Mouse (Mus musculus): Measurements from ENCODE around the gene Nat10.
A peak's percentile ranks its signal among the peaks of the same experiment; 100 is the strongest.

The Nat10 gene

DNA sequence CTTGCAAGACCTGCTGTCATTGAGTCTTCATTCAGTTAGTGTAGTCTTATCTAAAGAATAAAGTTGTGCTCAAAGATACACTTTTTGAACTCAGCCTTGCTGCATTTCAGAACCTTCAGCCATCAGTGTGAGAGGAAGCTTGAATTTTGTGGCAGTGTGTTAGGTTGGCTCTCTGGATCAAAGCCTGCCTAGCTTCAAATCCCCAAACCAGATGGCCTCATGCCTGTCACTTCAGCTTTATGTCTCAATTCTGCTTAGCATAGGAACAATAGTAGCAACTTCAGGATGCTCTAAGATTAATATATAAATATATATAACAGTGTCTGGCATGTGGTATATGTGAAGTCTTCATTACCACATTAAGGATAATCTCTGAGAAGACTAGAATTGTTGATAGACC lies 73.2 kb downstream of the Nat10 start:
- no peak for DNase-seq

DNA sequence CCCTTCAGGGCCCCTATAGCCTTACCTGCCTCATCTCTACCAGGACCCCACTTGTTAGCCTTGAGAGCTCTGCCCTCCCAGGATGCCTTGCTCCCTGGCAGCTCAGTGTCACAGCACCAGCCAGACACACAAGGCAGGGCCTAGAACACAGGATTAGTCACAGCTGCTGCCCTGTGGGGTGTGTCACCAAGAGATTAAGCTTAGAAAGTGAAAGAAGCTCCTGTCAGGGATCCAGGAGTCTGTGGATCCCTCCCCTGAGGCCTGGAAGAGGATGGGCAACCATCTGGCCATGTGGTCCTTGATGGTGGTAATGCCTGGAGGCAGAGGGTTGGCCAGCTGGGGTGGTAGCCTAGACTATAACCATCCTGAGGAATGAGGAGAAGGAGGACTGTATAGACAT lies 73.9 kb downstream of the Nat10 start:
- peak; percentile 75 for DNase-seq

DNA sequence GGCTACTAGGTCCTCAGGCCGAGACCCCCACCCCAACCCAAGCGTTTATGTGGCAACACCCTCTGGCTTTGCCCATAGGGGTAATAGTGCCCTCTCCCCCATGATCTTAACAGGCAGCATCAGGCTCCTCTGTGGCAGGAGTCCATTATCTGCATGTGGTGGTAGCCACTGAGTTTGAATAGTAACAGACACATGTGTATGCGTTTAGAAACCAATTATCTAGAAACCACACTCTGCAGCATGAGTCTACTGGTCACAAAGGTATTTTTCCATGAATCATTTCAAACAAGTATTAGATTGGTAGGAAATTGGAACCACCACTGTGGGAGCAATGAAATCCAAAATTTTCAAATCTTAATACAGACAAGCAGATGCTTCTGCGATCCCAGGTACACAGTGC lies 75.5 kb downstream of the Nat10 start:
- no peak for DNase-seq

DNA sequence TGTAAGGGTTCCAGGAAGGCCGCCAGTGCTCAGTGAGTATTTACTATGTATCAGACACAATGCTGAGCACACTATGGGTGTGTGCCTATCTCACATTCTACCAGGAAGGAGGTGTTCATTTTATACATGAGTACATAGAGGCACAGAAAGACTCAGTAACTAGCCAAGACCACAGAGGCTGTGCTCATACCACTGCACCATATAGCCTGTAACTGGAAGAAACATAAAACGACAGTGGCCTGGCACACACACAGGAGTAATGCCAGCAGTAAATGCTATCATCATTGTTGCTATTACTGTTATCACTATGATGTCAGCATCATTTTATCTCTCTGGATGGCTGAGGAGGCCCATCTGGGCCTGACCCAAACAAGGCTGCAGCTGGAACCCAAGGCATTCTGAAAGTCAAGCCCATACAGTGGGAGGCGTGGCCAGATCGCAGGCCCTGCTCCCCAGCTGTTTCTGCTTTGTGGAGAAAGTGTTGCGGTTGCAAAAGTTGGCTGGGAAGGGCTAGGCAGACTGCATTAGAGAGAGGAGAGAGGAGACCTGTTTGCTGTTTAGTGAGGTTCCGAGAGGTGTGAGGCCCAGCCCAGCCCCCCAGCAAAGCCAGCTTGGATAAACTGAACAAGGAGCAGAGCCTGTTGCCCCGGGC lies 76.0 kb downstream of the Nat10 start:
- DNase-seq: no peak

GRCm38 (mm10) chr2:103684431-103684830 lies 76.6 kb downstream of the Nat10 start:
- no peak for DNase-seq

- no peak for DNase-seq
Measured at GRCm38 (mm10) chr2:103682927-103683442, 78.1 kb downstream of the Nat10 start.

DNA sequence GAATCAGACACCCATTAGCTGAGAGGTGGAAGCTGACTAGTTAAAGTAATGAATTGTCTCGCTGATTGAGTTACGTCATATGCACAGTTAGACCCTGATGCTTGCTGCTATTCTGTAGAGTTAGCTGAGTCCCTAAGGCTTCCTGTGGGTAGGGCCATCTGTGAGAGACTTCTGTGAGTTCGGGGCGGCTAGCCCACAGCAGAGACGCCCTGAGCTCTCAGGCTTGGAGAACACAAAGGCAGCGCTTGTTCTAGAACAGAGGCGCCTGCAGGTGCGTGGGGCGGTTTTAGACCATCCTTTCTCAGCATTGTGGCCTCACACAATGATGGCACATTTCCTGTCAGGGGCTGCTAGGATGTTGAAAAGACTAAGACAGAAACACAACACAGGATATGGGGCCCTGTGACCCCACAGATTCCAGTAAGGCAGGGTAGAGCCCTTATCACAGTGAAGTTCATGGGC lies 78.8 kb downstream of the Nat10 start:
- DNase-seq: no peak

DNA sequence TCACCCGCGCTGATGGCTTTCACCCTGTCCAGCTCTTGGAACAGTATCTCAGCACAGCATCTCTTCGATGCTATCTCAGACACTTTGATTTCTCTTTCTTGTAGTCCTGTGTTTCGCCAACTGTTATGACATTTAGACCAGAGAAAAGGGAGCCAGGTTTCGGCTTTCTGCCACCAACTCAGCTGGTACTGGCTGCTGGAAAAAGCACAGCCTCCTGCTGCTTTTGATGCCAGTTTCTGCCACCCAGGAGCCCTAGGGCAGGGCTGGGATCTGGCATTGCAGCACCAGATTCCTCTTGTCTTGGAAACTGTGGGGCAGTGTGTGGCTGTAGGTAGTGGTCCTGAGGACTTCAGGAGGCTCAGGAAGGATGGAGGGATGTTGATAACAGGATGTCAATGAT lies 79.9 kb downstream of the Nat10 start:
- DNase-seq: no peak

DNA sequence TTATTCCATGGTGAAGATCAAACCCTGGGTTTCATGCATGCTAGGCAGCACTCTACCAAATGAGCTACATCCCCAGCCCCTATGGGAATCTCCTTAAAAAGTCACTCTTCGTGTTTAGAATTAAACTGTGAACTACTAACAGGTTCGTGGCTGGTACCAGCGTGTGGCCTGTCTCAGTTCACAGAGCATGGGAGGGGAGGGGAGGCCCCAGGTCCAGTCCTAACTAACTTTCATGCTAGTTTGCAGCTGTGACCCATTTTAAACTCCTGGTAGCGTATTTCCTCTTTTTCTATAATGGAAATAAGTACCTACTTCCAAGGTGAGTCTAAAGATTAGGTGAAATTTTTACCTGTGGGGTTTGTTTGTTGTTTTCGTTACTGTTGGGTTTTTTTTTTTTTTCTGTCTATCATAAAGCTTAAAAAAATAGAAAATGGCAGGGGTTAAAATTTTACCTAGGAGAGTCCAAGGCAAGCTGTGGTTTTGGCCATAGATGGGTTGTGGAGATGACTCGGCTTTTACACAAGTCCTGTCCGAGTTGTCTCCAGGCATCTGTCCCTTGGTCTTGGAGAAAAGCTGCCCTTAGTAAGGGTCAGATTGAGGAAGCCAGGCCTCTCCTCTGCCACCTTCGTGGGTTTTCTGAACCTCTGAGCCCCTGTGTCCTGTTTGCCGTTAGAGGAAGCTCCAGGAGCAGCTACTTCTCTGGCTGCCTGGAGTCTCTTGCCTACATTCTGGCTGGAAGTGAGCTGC lies 80.5 kb downstream of the Nat10 start:
- no peak for DNase-seq

- DNase-seq: no peak
Measured at GRCm38 (mm10) chr2:103678433-103678832, 82.6 kb downstream of the Nat10 start.

GRCm38 (mm10) chr2:103677614-103678369 lies 83.3 kb downstream of the Nat10 start:
- no peak for DNase-seq

- no peak for DNase-seq
Measured at GRCm38 (mm10) chr2:103676808-103677207, 84.3 kb downstream of the Nat10 start.

- DNase-seq: no peak
Measured at GRCm38 (mm10) chr2:103675391-103675790, 85.7 kb downstream of the Nat10 start.

DNA sequence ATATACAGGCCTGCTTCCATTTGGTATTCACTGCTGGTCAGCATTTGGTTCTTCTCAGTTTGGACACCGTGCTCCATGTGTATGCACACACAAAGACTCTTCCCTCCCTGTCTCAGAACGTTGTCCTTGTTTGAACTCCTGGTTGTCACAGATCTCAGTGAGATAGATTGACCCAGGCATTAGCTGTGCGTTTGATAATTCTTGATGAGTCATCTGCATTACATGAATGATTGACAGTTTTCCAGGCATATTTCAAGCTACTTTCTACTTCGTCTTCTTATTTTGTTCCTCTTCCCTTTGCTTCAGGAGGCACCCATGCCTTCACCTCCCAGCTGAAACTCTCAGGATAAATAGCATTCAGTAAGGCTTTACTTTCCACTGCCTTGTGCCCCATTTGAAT lies 87.5 kb downstream of the Nat10 start:
- DNase-seq: no peak

- DNase-seq: no peak
Measured at GRCm38 (mm10) chr2:103672573-103673119, 88.4 kb downstream of the Nat10 start.

All from retina, postnatal 1 day (tissue).